Mouse (Mus musculus) forelimb bud, embryonic 11.5 days (tissue): ENCODE measurements around the gene Eral1.
"Not testable (repeated sequence)": the region's sequence is repeated elsewhere in the genome, so short reads cannot be mapped to it uniquely, and the experiment has no call there.

Experiments
- DNase-seq: peaks from one replicate; pipeline ENCODE4 v3.0.0-alpha.2; 2012; ENCODE audit warnings: low read depth, low spot score

The Eral1 gene

GRCm38 (mm10) chr11:78087756-78088281 lies 7.6 kb upstream of the Eral1 start:
- DNase-seq, result no peak

- no peak for DNase-seq
Measured at GRCm38 (mm10) chr11:78086925-78087479, 6.8 kb upstream of the Eral1 start.

- DNase-seq, result no peak
Measured at GRCm38 (mm10) chr11:78083595-78083994, 3.4 kb upstream of the Eral1 start.

- no peak for DNase-seq
Measured at GRCm38 (mm10) chr11:78074666-78075065, 5.5 kb downstream of the Eral1 start.

- DNase-seq, result no peak
Measured at GRCm38 (mm10) chr11:78074277-78074652, 5.9 kb downstream of the Eral1 start.

- no peak for DNase-seq
Measured at GRCm38 (mm10) chr11:78073577-78074276, 6.5 kb downstream of the Eral1 start.

GRCm38 (mm10) chr11:78072425-78073130 lies 7.6 kb downstream of the Eral1 start:
- DNase-seq, result no peak

- DNase-seq, result no peak
Measured at GRCm38 (mm10) chr11:78071938-78072337, 8.2 kb downstream of the Eral1 start.

GRCm38 (mm10) chr11:78069646-78070045 lies 10.5 kb downstream of the Eral1 start:
- DNase-seq, result no peak

GRCm38 (mm10) chr11:78069130-78069529 lies 11.1 kb downstream of the Eral1 start:
- DNase-seq, result no peak

- no peak for DNase-seq
Measured at GRCm38 (mm10) chr11:78067566-78067965, 12.6 kb downstream of the Eral1 start.

GRCm38 (mm10) chr11:78066641-78067040 lies 13.5 kb downstream of the Eral1 start:
- DNase-seq, result no peak

GRCm38 (mm10) chr11:78065906-78066305 lies 14.3 kb downstream of the Eral1 start:
- DNase-seq, result no peak

GRCm38 (mm10) chr11:78062563-78062962 lies 17.6 kb downstream of the Eral1 start:
- DNase-seq, result no peak

- DNase-seq, result peak; percentile 43
Measured at GRCm38 (mm10) chr11:78059833-78060757, 20.1 kb downstream of the Eral1 start.

- DNase-seq, result no peak
Measured at GRCm38 (mm10) chr11:78056946-78057345, 23.2 kb downstream of the Eral1 start.

- DNase-seq, result no peak
Measured at GRCm38 (mm10) chr11:78053078-78053477, 27.1 kb downstream of the Eral1 start.

- not testable (repeated sequence) for DNase-seq
Measured at GRCm38 (mm10) chr11:78048637-78049036, 31.5 kb downstream of the Eral1 start.

GRCm38 (mm10) chr11:78044758-78045251 lies 35.4 kb downstream of the Eral1 start:
- DNase-seq, result no peak

- DNase-seq, result not testable (repeated sequence)
Measured at GRCm38 (mm10) chr11:78042290-78042870, 37.8 kb downstream of the Eral1 start.

GRCm38 (mm10) chr11:78040878-78041277 lies 39.3 kb downstream of the Eral1 start:
- DNase-seq, result no peak
